Mouse (Mus musculus): ENCODE data around the gene Deup1.

DNA sequence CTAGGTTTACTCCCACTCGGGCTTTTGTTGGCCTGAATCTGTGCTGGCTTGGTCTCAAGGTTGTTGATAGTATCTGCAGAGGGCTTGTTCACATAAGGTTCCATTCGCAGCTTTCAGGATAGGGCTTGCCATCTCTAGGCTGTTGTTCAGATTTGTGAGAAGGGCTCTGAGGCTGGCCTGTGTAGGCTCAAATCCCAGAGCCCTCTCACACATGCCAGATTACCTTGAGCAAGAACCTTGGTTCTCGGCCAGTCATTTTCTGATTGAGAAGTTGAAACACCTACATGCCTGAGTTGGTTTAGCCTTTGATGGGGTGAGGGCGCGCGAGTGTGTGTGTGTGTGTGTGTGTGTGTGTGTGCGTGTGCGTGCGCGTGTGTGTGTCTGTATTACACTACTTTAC lies 105.4 kb downstream of the Deup1 start:
- no peak for TF ChIP-seq CTCF (IDR thresholded peaks at IDR 0.05; ENCODE audit: low read depth, low read length)
- no peak for TF ChIP-seq POLR2A (IDR thresholded peaks at IDR 0.05; ENCODE audit: borderline replicate concordance, low read depth, low read length)
